Mouse (Mus musculus): ENCODE measurements at regions not wholly inside any gene's neighbourhood (a gene's known extent, or its start where the extent isn't known, plus 50 kb on each side); places are given as distances from the start of the nearest gene placed in this dataset.

DNA sequence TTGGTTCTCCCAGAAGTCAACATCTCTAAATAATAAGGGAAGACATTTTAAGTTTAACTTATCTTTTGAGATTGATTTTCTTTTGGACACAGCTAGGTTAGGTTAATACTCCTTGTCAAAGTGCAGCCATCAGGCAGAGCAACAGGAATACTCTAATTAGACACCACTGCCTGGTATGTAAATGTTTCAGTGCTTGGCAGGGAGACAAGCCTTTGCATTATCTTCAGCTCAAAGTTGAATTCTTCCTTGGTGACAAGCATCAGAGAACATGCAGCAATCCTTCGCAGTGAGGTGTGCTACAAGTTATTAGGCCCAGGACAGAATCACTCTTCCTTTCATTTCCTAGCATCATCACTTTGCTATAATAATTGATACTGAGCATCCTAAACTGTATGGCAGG is 608.7 kb downstream of the Rapgef2 start:
- Histone ChIP-seq H3K36me3 (ENCODE audit: control insufficient read depth, insufficient read depth, low read length) (no peaks in the 10 kb centered on the region), H3K4me1 (ENCODE audit: control insufficient read depth, insufficient read depth, low read length) (no peaks in the 10 kb centered on the region), H3K27me3 (ENCODE audit: control insufficient read depth, insufficient read depth, low read length) (no peaks in the 10 kb centered on the region), H3K4me3 (ENCODE audit: control insufficient read depth, low read depth, low read length) (no peak overlapping the region), H3K27ac (ENCODE audit: control insufficient read depth, insufficient read depth, low read depth, low read length) (no peak overlapping the region)
- TF ChIP-seq CTCF (IDR thresholded peaks at IDR 0.05; ENCODE audit: control insufficient read depth, insufficient read depth, insufficient replicate concordance, low read depth, low read length) = no peak
- TF ChIP-seq POLR2A (IDR thresholded peaks at IDR 0.05; ENCODE audit: control insufficient read depth, low read depth, low read length) = no peak

DNA sequence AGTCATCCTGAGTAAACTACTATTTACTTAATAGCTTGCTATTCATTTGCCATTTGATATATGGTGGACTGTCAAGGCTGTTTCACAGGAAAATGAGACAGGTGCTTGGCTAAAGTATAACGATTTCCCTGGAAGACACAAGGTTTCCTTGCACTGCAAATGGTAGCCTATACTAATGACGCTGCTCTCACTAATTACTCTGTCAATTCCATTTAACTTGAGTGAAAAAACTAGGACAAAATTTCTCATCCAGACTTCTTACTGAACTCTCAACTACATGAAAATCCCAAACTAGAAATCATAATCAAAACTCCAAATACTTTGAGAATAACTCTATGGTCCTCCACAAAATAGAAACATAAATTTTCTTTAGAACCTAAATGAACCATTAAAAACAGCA is 609.5 kb downstream of the Rapgef2 start:
- Histone ChIP-seq H3K4me1 (ENCODE audit: control insufficient read depth, insufficient read depth, low read length) (no peaks in the 10 kb centered on the region), H3K36me3 (ENCODE audit: control insufficient read depth, insufficient read depth, low read length) (no peaks in the 10 kb centered on the region)
- no peak for TF ChIP-seq POLR2A (IDR thresholded peaks at IDR 0.05; ENCODE audit: control insufficient read depth, low read depth, low read length)
- no peak for TF ChIP-seq CTCF (IDR thresholded peaks at IDR 0.05; ENCODE audit: control insufficient read depth, insufficient read depth, insufficient replicate concordance, low read depth, low read length)

GRCm38 (mm10) chr3:78674529-78675187 is 611.7 kb downstream of the Rapgef2 start:
- Histone ChIP-seq H3K4me3 (ENCODE audit: control insufficient read depth, low read depth, low read length) (no peak overlapping the region), H3K4me1 (ENCODE audit: control insufficient read depth, insufficient read depth, low read length) (no peaks in the 10 kb centered on the region), H3K27ac (ENCODE audit: control insufficient read depth, insufficient read depth, low read depth, low read length) (no peak overlapping the region), H3K36me3 (ENCODE audit: control insufficient read depth, insufficient read depth, low read length) (no peaks in the 10 kb centered on the region), H3K27me3 (ENCODE audit: control insufficient read depth, insufficient read depth, low read length) (no peaks in the 10 kb centered on the region)
- TF ChIP-seq CTCF (IDR thresholded peaks at IDR 0.05; ENCODE audit: control insufficient read depth, insufficient read depth, insufficient replicate concordance, low read depth, low read length) = no peak
- no peak for TF ChIP-seq POLR2A (IDR thresholded peaks at IDR 0.05; ENCODE audit: control insufficient read depth, low read depth, low read length)

More for the DNA sequence above, 609.5 kb downstream of the Rapgef2 start:
- H3K27me3 ChIP-seq (ENCODE audit: control insufficient read depth, insufficient read depth, low read length) = no peaks in the 10 kb centered on the region
- no peak overlapping the region for H3K4me3 ChIP-seq (ENCODE audit: control insufficient read depth, low read depth, low read length)
- no peak overlapping the region for H3K27ac ChIP-seq (ENCODE audit: control insufficient read depth, insufficient read depth, low read depth, low read length)

GRCm38 (mm10) chr3:78668050-78668449 is 618.3 kb downstream of the Rapgef2 start:
- Histone ChIP-seq H3K27ac (ENCODE audit: control insufficient read depth, insufficient read depth, low read depth, low read length) (no peak overlapping the region), H3K36me3 (ENCODE audit: control insufficient read depth, insufficient read depth, low read length) (no peaks in the 10 kb centered on the region), H3K4me1 (ENCODE audit: control insufficient read depth, insufficient read depth, low read length) (no peaks in the 10 kb centered on the region), H3K4me3 (ENCODE audit: control insufficient read depth, low read depth, low read length) (no peak overlapping the region), H3K27me3 (ENCODE audit: control insufficient read depth, insufficient read depth, low read length) (no peaks in the 10 kb centered on the region)
- TF ChIP-seq CTCF (IDR thresholded peaks at IDR 0.05; ENCODE audit: control insufficient read depth, insufficient read depth, insufficient replicate concordance, low read depth, low read length) (no peak), POLR2A (IDR thresholded peaks at IDR 0.05; ENCODE audit: control insufficient read depth, low read depth, low read length) (no peak)

GRCm38 (mm10) chr3:78667374-78668023 is 618.8 kb downstream of the Rapgef2 start:
- H3K27ac ChIP-seq (ENCODE audit: control insufficient read depth, insufficient read depth, low read depth, low read length) = no peak overlapping the region
- no peak for TF ChIP-seq POLR2A (IDR thresholded peaks at IDR 0.05; ENCODE audit: control insufficient read depth, low read depth, low read length)
- no peak for TF ChIP-seq CTCF (IDR thresholded peaks at IDR 0.05; ENCODE audit: control insufficient read depth, insufficient read depth, insufficient replicate concordance, low read depth, low read length)
- no peaks in the 10 kb centered on the region for H3K36me3 ChIP-seq (ENCODE audit: control insufficient read depth, insufficient read depth, low read length)

DNA sequence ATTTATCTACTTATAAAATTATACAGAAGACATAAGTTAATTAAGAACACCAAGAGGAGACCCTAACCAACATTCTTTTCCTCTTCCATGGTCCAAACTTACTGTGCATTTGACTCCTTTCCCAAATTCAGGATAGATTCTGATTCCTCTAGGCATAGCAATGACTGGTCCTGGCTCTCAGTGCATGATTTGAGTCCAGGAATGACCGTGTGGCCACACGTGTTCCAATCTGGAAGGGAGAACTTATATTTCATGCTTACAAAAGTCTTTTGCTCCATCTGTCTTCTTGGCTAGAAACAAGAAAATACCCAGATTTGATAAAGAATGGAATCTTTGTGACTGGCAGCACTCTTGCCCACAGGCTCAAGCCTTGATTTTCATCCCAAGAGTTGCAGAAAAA is 638.2 kb downstream of the Rapgef2 start:
- Histone ChIP-seq H3K4me1 (ENCODE audit: control insufficient read depth, insufficient read depth, low read length) (no peaks in the 10 kb centered on the region), H3K36me3 (ENCODE audit: control insufficient read depth, insufficient read depth, low read length) (no peaks in the 10 kb centered on the region), H3K4me3 (ENCODE audit: control insufficient read depth, low read depth, low read length) (no peak overlapping the region), H3K27me3 (ENCODE audit: control insufficient read depth, insufficient read depth, low read length) (no peaks in the 10 kb centered on the region), H3K27ac (ENCODE audit: control insufficient read depth, insufficient read depth, low read depth, low read length) (no peak overlapping the region)
- TF ChIP-seq CTCF (IDR thresholded peaks at IDR 0.05; ENCODE audit: control insufficient read depth, insufficient read depth, insufficient replicate concordance, low read depth, low read length) (no peak), POLR2A (IDR thresholded peaks at IDR 0.05; ENCODE audit: control insufficient read depth, low read depth, low read length) (no peak)

More at GRCm38 (mm10) chr3:78667374-78668023, 618.8 kb downstream of the Rapgef2 start:
- H3K27me3 ChIP-seq (ENCODE audit: control insufficient read depth, insufficient read depth, low read length) = no peaks in the 10 kb centered on the region
- no peaks in the 10 kb centered on the region for H3K4me1 ChIP-seq (ENCODE audit: control insufficient read depth, insufficient read depth, low read length)
- no peak overlapping the region for H3K4me3 ChIP-seq (ENCODE audit: control insufficient read depth, low read depth, low read length)

DNA sequence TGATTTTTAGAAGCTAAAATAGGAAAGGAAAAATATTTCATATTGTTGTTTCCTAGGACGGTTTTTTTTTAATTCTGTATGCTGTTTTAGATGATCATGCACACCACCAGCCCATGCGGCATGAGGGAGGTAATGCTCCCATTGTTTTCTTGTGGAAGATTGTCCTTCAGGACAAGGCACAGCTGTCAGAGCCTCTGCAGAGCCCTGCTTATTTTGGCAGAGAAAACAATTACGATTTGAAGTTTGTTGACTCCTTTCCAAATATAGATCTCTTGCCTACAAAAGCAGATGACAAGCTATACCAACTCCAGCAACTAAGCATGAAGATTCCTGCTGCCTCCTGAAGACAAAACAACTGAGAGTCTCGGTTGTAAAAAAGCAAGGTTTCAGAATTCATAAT is 650.9 kb downstream of the Rapgef2 start:
- Histone ChIP-seq H3K4me3 (ENCODE audit: control insufficient read depth, low read depth, low read length) (no peak overlapping the region), H3K36me3 (ENCODE audit: control insufficient read depth, insufficient read depth, low read length) (no peaks in the 10 kb centered on the region), H3K4me1 (ENCODE audit: control insufficient read depth, insufficient read depth, low read length) (no peaks in the 10 kb centered on the region), H3K27me3 (ENCODE audit: control insufficient read depth, insufficient read depth, low read length) (no peaks in the 10 kb centered on the region), H3K27ac (ENCODE audit: control insufficient read depth, insufficient read depth, low read depth, low read length) (no peak overlapping the region)
- TF ChIP-seq CTCF (IDR thresholded peaks at IDR 0.05; ENCODE audit: control insufficient read depth, insufficient read depth, insufficient replicate concordance, low read depth, low read length) = no peak
- TF ChIP-seq POLR2A (IDR thresholded peaks at IDR 0.05; ENCODE audit: control insufficient read depth, low read depth, low read length) = no peak

Data from testis, adult 2 months (tissue).